Mouse (Mus musculus) liver, embryonic 12.5 days (tissue): Measurements from ENCODE around the gene Grik5. TPM values are rescaled to one million over a fixed set of nuclear protein-coding genes. Genes with fewer than 3 reads are reported as not detected.
A peak's percentile ranks its signal among the peaks of the same experiment; 100 is the strongest.
"Not testable (repeated sequence)": the region's sequence is repeated elsewhere in the genome, so short reads cannot be mapped to it uniquely, and the experiment has no call there.

Experiments
- ATAC-seq: fragments of 200-750 bp; cut with Nextera tagmentation; 2 replicates; pipeline ENCODE4 v1.8.0; 2017; ENCODE audit warnings: moderate number of reproducible peaks, mild to moderate bottlenecking, moderate library complexity
- H3K27ac ChIP-seq: fragments of 300-500 bp; sonication (generic); 2 replicates; pipeline ENCODE4 v1.5.1; 2016; ENCODE audit warnings: mild to moderate bottlenecking
- H3K27me3 ChIP-seq: fragments of 300-500 bp; sonication (generic); replicated peaks from 2 replicates; pipeline ENCODE4 v1.6.1; 2016; ENCODE audit warnings: mild to moderate bottlenecking, moderate library complexity
- H3K36me3 ChIP-seq: fragments of 300-500 bp; sonication (generic); 2 replicates; pipeline ENCODE4 v1.6.1; 2016; ENCODE audit warnings: mild to moderate bottlenecking, moderate library complexity
- H3K4me1 ChIP-seq: fragments of 300-500 bp; sonication (generic); 2 replicates; pipeline ENCODE4 v1.6.1; 2016
- H3K4me2 ChIP-seq: fragments of 300-500 bp; sonication (generic); 2 replicates; pipeline ENCODE4 v1.6.1; 2016; ENCODE audit warnings: mild to moderate bottlenecking, moderate library complexity
- H3K4me3 ChIP-seq: fragments of 300-500 bp; sonication (generic); 2 replicates; pipeline ENCODE4 v1.5.1; 2016; ENCODE audit warnings: mild to moderate bottlenecking, moderate library complexity
- H3K9ac ChIP-seq: fragments of 300-500 bp; sonication (generic); 2 replicates; pipeline ENCODE4 v1.6.1; 2016; ENCODE audit warnings: mild to moderate bottlenecking, moderate library complexity
- H3K9me3 ChIP-seq: fragments of 300-500 bp; sonication (generic); replicated peaks from 2 replicates; pipeline ENCODE4 v1.6.1; 2016; ENCODE audit warnings: mild to moderate bottlenecking, moderate library complexity
- WGBS: fragments of 180-500 bp; shearing (Covaris S2); methylation state at CpG from one replicate; pipeline ENCODE4 v1.1.7; 2016; ENCODE audit not compliant: insufficient replicate concordance; 5-methylcytosine and 5-hydroxymethylcytosine counted together
- polyA plus RNA-seq: library from polyadenylated mRNA; unstranded; fragments of >200 nt; fragmentation: Nextera tagmentation; extraction: Ambion mirVana; gene quantifications from 2 replicates; pipeline ENCODE4 v1.2.1, GENCODE M21; 2016

Gene Grik5
- polyA plus RNA-seq, 1 experiment from 2014 or later, result 3.0 TPM

DNA sequence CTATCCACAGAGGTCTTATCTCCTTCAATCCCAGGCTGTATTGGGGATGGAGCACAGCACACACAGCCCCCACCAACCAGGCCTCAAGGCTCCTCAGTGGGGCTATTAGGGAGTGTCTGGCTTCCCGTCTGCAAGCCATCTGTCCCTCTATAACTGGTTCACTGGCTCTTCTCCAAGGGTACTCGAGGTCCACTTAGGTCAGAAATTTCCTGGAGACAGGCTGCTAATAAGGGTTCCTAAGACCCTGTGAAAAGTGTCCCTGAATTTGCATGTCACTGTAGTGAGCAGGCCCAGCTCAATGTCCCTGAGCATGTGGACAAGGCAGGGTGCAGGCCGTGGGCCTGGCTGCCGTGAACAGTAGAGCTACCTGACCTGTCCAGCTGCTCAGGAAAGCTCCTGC, 15.2 kb downstream of the Grik5 start:
- Histone ChIP-seq H3K36me3 (peaks cover 60% of the 10 kb centered on the region), H3K27ac (no peak overlapping the region), H3K4me1 (no peaks in the 10 kb centered on the region), H3K27me3 (no peaks in the 10 kb centered on the region), H3K4me3 (no peak overlapping the region), H3K9me3 (no peaks in the 10 kb centered on the region), H3K9ac (no peak overlapping the region), H3K4me2 (no peak overlapping the region)
- 61% methylated on average over 4 of the region's 4 CpGs for WGBS
- ATAC-seq, result no peak

DNA sequence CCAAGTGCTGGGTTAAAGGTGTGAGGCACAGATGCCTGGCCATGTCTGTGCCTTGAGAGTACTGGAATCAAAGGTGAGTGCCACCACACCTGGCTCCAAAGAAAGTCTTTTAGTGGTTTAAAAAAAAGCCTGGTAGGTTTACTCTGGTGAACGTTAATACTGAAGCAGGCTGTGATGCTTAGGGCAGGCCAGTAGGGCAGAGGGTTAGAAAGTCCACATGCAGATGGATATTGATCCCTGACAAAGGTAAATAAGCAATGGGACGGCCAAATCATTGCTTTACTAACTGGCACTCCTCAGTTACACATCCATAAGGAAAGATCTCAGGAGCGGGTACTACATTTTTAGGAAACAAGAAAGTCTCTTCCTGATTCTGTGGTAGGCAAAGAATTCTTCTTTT, 19.6 kb downstream of the Grik5 start:
- Histone ChIP-seq H3K27me3 (no peaks in the 10 kb centered on the region), H3K4me1 (no peaks in the 10 kb centered on the region), H3K9me3 (no peaks in the 10 kb centered on the region), H3K4me2 (no peak overlapping the region), H3K9ac (no peak overlapping the region), H3K36me3 (peaks cover 34% of the 10 kb centered on the region; the same call in 1 of the 2 replicates), H3K27ac (peak overlapping the region; percentile 41; the same call in 1 of the 2 replicates), H3K4me3 (no peak overlapping the region)
- ATAC-seq, result peak; percentile 38; the same call in 1 of the 2 replicates
- WGBS, result 71% methylated on average over 3 of the region's 3 CpGs

GRCm38 (mm10) chr7:25049295-25049930, 22.7 kb downstream of the Grik5 start:
- Histone ChIP-seq H3K27ac (no peak overlapping the region), H3K4me3 (no peak overlapping the region), H3K27me3 (no peaks in the 10 kb centered on the region), H3K4me2 (no peak overlapping the region), H3K9me3 (no peaks in the 10 kb centered on the region), H3K4me1 (no peaks in the 10 kb centered on the region), H3K9ac (no peak overlapping the region), H3K36me3 (peaks cover 23% of the 10 kb centered on the region)
- no peak for ATAC-seq
- 70% methylated on average over 16 of the region's 16 CpGs for WGBS

DNA sequence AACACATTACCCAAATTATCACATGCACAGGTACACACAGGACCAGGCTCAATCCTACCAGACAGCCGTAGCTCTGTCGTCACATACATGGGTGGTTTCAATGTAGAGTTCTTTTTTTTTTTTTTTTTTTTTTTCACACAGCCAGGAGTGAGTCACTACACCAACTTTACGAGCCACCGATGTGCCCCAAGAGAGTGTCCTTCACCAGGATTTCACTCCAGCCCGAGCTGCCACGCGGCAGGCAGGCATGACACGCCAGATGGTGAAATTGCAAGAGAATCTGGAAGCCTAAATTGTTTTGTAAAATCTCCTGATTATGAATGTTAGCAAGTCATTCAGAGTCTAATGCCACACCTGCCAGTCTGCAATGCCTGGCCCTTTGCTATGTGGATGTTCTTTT, 24.8 kb downstream of the Grik5 start:
- Histone ChIP-seq H3K9me3 (no peaks in the 10 kb centered on the region), H3K27ac (no peak overlapping the region), H3K9ac (no peak overlapping the region), H3K4me2 (no peak overlapping the region), H3K4me3 (no peak overlapping the region), H3K36me3 (peaks cover 27% of the 10 kb centered on the region), H3K27me3 (no peaks in the 10 kb centered on the region), H3K4me1 (no peaks in the 10 kb centered on the region)
- ATAC-seq, result no peak
- WGBS, result 88% methylated on average over 8 of the region's 8 CpGs

DNA sequence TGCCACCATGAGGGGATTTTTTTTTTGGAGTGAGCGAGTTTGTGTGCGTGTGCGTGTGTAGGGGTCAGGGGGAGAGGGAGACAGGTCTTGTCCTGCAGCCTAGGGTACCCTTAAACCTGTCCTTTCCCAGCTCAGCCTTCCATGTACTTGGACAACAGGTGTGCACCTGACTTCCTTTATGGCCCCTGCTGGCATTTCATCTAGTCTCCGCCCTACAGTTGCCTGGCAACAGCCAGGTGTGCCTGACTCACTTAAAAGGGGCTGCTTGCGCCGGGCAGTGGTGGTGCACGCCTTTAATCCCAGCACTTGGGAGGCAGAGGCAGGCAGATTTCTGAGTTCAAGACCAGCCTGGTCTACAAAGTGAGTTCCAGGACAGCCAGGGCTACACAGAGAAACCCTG, 27.5 kb downstream of the Grik5 start:
- H3K9ac ChIP-seq, H3K27ac ChIP-seq, H3K9me3 ChIP-seq, H3K4me1 ChIP-seq, H3K4me3 ChIP-seq, H3K27me3 ChIP-seq, H3K4me2 ChIP-seq, ATAC-seq: not testable (repeated sequence)
- 86% methylated on average over 7 of the region's 7 CpGs for WGBS
- H3K36me3 ChIP-seq, result peaks cover 36% of the 10 kb centered on the region

- whole genome bisulfite sequencing, result 74% methylated on average over 12 of the region's 12 CpGs
- peaks cover 37% of the 10 kb centered on the region for H3K36me3 ChIP-seq
Measured at GRCm38 (mm10) chr7:25041921-25042320, 30.2 kb downstream of the Grik5 start.

DNA sequence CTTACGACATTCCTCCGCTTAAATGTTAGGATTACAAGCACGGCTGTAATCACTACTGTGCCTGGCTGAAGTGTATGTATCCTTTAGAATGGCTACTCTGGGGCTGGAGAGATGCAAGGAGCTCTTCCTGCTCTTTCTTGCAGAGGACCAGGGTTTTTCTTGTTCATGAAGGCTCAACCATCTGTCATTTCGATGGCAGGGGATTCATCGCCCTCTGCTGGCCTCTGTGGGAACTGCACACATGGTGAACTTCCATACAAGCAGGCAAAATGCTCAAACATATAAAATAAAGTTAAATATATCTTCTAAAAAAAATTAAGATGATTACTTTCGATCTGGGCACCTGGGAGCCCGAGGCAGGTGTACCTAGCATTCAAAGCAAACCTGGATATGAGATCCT, 36.2 kb downstream of the Grik5 start:
- Histone ChIP-seq H3K36me3 (peaks cover 32% of the 10 kb centered on the region; the same call in 1 of the 2 replicates), H3K27me3 (no peaks in the 10 kb centered on the region), H3K4me3 (no peak overlapping the region), H3K27ac (no peak overlapping the region), H3K4me1 (no peaks in the 10 kb centered on the region), H3K9me3 (no peaks in the 10 kb centered on the region), H3K4me2 (no peak overlapping the region), H3K9ac (no peak overlapping the region)
- 47% methylated on average over 7 of the region's 7 CpGs for WGBS
- ATAC-seq, result no peak

More at GRCm38 (mm10) chr7:25041921-25042320, 30.2 kb downstream of the Grik5 start:
- no peak overlapping the region for H3K9ac ChIP-seq
- no peak overlapping the region for H3K4me3 ChIP-seq
- no peak overlapping the region for H3K27ac ChIP-seq
- no peaks in the 10 kb centered on the region for H3K9me3 ChIP-seq
- ATAC-seq, result no peak
- H3K4me1 ChIP-seq, result no peaks in the 10 kb centered on the region
- no peak overlapping the region for H3K4me2 ChIP-seq
- H3K27me3 ChIP-seq, result no peaks in the 10 kb centered on the region

DNA sequence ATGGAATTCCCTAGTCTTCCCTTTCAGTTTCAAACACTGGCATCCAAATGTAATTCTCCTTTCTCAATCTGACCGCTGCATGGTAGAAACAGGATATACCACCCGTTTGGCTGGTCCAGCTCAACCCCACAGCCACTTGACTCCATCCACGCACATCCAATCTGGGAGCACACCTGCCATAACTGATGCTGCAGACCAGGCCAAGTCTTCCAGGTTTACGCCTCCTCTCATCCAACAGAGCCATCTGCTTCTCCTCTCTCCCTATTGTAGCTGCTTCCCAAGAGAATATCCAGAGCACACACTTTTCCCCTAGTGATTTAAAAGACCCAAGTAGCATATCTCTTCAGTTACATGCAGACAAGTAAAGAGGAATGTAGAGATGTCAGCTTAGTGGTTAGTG, 37.4 kb downstream of the Grik5 start:
- Histone ChIP-seq H3K9me3 (no peaks in the 10 kb centered on the region), H3K4me2 (no peak overlapping the region), H3K27ac (no peak overlapping the region), H3K9ac (no peak overlapping the region), H3K27me3 (no peaks in the 10 kb centered on the region), H3K4me1 (peaks cover 3% of the 10 kb centered on the region; the same call in 1 of the 2 replicates), H3K4me3 (no peak overlapping the region), H3K36me3 (peaks cover 23% of the 10 kb centered on the region; the same call in 1 of the 2 replicates)
- no peak for ATAC-seq
- WGBS, result 80% methylated on average over 4 of the region's 4 CpGs

GRCm38 (mm10) chr7:25031528-25031927, 40.6 kb downstream of the Grik5 start:
- H3K4me1 ChIP-seq, result peaks cover 3% of the 10 kb centered on the region; the same call in 1 of the 2 replicates
- 58% methylated on average over 3 of the region's 3 CpGs for WGBS
- peaks cover 20% of the 10 kb centered on the region for H3K36me3 ChIP-seq
- H3K9ac ChIP-seq, result no peak overlapping the region
- no peak for ATAC-seq
- no peak overlapping the region for H3K4me3 ChIP-seq
- H3K4me2 ChIP-seq, result no peak overlapping the region
- no peak overlapping the region for H3K27ac ChIP-seq
- H3K9me3 ChIP-seq, result no peaks in the 10 kb centered on the region
- no peaks in the 10 kb centered on the region for H3K27me3 ChIP-seq

DNA sequence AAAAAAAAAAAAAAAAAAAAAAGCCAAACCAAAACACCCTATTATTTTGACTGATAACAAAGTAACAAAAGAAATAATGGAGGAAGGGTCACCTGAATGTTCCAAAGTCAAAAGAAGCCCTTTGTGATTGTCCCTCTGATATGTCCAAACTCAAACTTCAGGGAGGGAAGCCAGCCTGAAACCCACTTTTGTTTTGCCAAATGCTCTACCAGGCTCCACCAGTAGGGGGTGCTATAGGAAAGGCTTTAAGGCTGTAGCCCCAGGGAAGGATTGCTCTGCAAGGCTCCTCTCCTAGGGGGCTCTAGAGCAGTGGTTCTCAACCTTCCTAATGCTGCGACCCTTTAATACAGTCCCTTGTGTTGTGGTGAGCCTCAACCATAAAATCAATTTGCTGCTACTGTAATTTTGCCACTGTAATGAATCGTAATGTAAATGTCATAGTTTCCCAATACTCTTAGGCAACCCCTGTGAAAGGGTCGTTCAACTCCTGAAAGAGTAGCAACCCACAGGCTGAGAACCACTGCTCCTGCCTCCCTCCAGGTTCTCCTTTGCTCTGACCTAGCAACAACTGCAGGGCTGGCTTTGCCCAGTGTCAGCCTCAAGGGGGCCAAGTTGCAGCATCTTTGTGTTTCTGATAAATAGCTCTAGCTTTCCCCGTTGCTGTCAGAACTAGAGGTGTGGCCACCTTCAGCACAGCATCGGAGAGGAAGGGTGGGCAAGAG, 42.0 kb downstream of the Grik5 start:
- Histone ChIP-seq H3K4me1 (peaks cover 3% of the 10 kb centered on the region; the same call in 1 of the 2 replicates), H3K27me3 (no peaks in the 10 kb centered on the region), H3K36me3 (peaks cover 16% of the 10 kb centered on the region), H3K9me3 (no peaks in the 10 kb centered on the region), H3K4me2 (no peak overlapping the region), H3K27ac (no peak overlapping the region), H3K4me3 (no peak overlapping the region), H3K9ac (no peak overlapping the region)
- no peak for ATAC-seq
- 33% methylated on average over 5 of the region's 5 CpGs for WGBS

DNA sequence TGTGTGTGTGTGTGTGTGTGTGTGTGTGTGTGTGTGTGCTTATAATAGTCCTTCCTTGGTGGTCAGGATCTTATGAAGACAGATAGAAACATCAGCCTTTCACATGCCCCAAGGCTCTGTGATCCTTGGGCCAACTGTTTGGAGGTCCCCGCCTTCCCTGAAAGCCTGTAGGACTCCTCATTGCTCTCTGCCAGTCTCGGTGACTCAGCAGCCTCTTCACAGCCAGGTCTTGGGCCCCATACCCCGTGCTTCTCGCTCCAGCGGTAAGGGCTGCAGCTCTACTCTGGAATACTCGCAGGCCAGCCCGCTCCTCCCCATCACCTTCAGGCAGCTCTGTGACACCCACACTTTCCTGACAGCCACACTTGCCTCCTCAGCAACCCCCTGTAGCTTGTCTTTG, 45.7 kb downstream of the Grik5 start:
- no peak overlapping the region for H3K27ac ChIP-seq
- no peak overlapping the region for H3K4me3 ChIP-seq
- peaks cover 9% of the 10 kb centered on the region for H3K36me3 ChIP-seq
- H3K4me1 ChIP-seq, result peaks cover 3% of the 10 kb centered on the region; the same call in 1 of the 2 replicates
- no peak overlapping the region for H3K9ac ChIP-seq
- no peak overlapping the region for H3K4me2 ChIP-seq
- WGBS, result 54% methylated on average over 7 of the region's 7 CpGs
- no peaks in the 10 kb centered on the region for H3K9me3 ChIP-seq
- no peak; the same call in 1 of the 2 replicates for ATAC-seq
- H3K27me3 ChIP-seq, result no peaks in the 10 kb centered on the region

DNA sequence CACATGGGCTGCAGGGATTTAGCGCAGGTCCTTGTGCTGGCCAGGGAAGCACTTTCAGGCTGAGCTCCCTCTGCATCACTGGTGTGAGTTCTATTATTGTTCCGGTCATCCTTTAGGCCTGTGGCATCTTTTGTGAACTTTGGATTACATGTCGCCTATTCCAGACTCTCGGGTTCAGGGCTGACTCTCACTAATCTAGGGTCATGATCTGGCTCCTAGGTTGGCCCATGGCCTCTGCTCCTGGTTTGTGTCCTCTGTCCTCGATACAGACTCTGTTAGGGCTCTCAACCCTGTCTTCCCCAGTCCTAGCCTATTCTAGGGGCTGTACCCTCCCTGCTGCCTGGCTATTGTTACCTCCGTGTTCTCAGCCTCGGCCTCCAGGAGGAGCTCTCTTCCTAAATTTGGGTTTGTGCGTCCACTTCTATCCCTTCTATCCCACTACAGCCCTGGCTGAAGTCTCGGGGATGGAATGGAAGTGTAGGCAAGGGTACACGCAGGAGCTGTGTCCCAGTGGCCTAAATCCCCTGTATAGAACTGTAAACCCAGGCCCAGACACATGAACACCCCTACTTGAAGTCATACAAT, 46.2 kb downstream of the Grik5 start:
- Histone ChIP-seq H3K9me3 (no peaks in the 10 kb centered on the region), H3K27me3 (no peaks in the 10 kb centered on the region), H3K4me1 (peaks cover 3% of the 10 kb centered on the region; the same call in 1 of the 2 replicates), H3K9ac (no peak overlapping the region), H3K27ac (no peak overlapping the region), H3K4me2 (no peak overlapping the region), H3K4me3 (no peak overlapping the region), H3K36me3 (peaks cover 14% of the 10 kb centered on the region)
- WGBS, result 51% methylated on average over 10 of the region's 10 CpGs
- no peak for ATAC-seq
